Mouse (Mus musculus) kidney, adult 2 months (tissue): ENCODE results near the gene Copb2. TPM values are rescaled to one million over a fixed set of nuclear protein-coding genes. Genes with fewer than 3 reads are reported as not detected.
A peak's percentile ranks its signal among the peaks of the same experiment; 100 is the strongest.

Experiments
- DNase-seq: peaks from one replicate; pipeline ENCODE4 v3.0.0; 2021
- H3K27ac ChIP-seq: fragments of 200-500 bp; 2 replicates; pipeline ENCODE4 v1.5.1; 2012; ENCODE audit warnings: low read depth, low read length, control low read depth, inconsistent platforms; ENCODE audit not compliant: insufficient read depth
- H3K27me3 ChIP-seq: fragments of 200-500 bp; replicated peaks from 2 replicates; pipeline ENCODE4 v1.6.1; 2012; ENCODE audit warnings: mild to moderate bottlenecking, moderate library complexity, low read length, inconsistent platforms; ENCODE audit not compliant: control insufficient read depth, insufficient read depth
- H3K36me3 ChIP-seq: fragments of 200-500 bp; 2 replicates; pipeline ENCODE4 v1.6.1; 2012; ENCODE audit warnings: mild to moderate bottlenecking, moderate library complexity, low read length, inconsistent platforms; ENCODE audit not compliant: control insufficient read depth, insufficient read depth
- H3K4me1 ChIP-seq: fragments of 200-500 bp; 2 replicates; pipeline ENCODE4 v1.6.1; 2011; ENCODE audit warnings: low read length; ENCODE audit not compliant: control insufficient read depth, insufficient read depth
- H3K4me3 ChIP-seq: fragments of 200-500 bp; 2 replicates; pipeline ENCODE4 v1.5.1; 2011; ENCODE audit warnings: mild to moderate bottlenecking, low read depth, low read length, control low read depth; ENCODE audit not compliant: insufficient read depth
- CTCF ChIP-seq: fragments of 200-500 bp; conservative IDR thresholded peaks from 2 replicates; pipeline ENCODE4 v1.5.1; 2011; ENCODE audit warnings: low read depth, mild to moderate bottlenecking, control low read depth, low read length, moderate library complexity, mixed read lengths; ENCODE audit not compliant: insufficient read depth, insufficient read length
- POLR2A ChIP-seq: fragments of 200-500 bp; IDR thresholded peaks from one replicate; pipeline ENCODE4 v1.6.1; 2011; ENCODE audit warnings: low read depth, low read length, control low read depth
- WGBS: fragments of 180-500 bp; shearing (Covaris S2); methylation state at CpG from one replicate; pipeline ENCODE4 v1.1.7; 2018; 5-methylcytosine and 5-hydroxymethylcytosine counted together
- polyA plus RNA-seq: library from polyadenylated mRNA; depleted of rRNA; stranded (reverse); fragments of >200 nt; gene quantifications from 2 replicates; pipeline ENCODE4 v1.2.3, GENCODE M21; 2012

The Copb2 gene
- polyA plus RNA-seq, 1 experiment, result 43.3 TPM

DNA sequence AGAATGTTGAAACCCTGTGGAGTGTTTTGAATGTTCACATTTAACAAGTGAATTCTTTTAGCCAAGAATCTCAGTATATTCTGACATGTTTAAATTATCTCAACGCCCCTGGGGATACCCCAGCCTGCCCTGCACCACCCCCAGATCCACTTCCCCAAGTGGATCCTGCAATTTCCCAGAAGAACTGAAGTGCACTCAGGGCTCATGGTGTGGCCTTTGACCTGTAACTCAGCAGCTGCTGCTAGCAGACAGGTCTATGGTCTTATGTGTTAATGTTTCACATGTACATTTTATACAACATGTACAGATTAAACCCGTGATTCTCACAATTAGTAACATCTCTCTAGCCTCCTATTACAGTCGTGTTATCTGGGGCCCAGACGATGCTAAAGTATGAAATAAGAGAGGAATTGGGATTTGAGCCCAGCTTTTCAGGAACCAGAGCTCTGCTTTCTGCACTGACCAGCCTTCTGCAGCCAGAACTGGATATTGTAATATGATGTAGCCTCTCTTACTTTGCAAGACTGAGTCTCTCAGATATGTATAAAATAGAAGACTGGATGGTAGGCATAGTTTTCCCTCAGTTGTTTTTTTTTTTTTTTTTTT is 28.7 kb upstream of the Copb2 start:
- 62% methylated on average over 4 of the region's 4 CpGs for whole genome bisulfite sequencing
- Histone ChIP-seq H3K4me1 (no peaks in the 10 kb centered on the region), H3K27ac (no peak overlapping the region), H3K27me3 (no peaks in the 10 kb centered on the region), H3K4me3 (no peak overlapping the region), H3K36me3 (no peaks in the 10 kb centered on the region)
- TF ChIP-seq CTCF, result no peak
- no peak for TF ChIP-seq POLR2A
- peak; percentile 5 for DNase-seq

DNA sequence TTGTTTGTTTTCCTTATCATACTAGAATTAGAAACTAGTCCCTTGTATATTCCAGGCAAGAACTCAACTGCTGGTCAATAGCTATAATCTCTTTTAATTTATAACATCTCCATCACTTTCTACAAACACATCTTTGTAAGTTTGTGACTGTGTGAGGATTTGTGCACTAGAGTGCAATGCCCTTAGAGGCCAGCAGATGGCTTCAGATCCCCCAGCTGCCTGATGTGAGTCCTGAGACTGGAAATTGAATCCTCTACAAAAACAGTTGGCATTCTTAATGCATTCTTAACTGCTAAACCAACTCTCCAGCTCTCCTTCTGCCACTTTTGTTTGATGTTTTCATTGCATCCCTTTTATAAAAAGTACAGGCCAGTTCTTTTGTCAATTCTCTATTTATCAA is 27.8 kb upstream of the Copb2 start:
- H3K4me3 ChIP-seq, result no peak overlapping the region
- DNase-seq, result no peak
- no peak overlapping the region for H3K27ac ChIP-seq
- no peaks in the 10 kb centered on the region for H3K4me1 ChIP-seq
- no peaks in the 10 kb centered on the region for H3K36me3 ChIP-seq
- no peak for TF ChIP-seq POLR2A
- peak; percentile 30 for TF ChIP-seq CTCF
- H3K27me3 ChIP-seq, result no peaks in the 10 kb centered on the region

DNA sequence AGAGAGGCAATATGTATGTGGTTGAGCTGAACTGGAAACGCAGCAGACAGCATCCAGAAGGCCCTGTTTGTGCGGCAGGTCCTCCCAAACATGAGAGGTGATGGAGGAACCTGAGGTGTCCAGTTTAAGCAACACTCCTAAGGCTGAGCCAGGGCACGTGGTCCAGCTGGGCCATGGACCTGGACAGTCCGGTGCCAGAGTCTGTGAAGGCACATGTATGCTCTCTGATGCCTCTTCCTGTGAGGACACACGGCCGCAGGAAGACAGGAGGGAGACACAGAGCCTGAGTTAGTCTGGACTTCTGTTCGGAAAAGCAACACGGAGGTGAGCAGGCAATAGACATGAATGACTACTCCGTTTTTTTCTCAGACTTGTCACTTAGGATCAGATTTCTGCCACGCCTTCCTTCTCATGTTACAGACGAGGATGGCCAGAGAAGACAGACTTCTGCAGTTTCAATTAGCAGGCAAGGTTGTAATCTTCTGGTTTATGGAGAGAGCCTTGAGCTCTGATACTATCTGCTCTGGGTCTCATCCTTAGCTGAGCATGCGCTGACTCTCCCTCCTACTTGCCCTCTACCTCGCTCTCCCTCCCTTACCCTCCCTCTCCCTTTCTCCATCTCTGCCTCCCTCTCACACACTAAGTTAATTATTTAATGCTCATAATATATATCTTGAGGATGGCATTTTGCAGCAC is 25.4 kb upstream of the Copb2 start:
- no peak for DNase-seq
- TF ChIP-seq CTCF (no peak), POLR2A (no peak)
- Histone ChIP-seq H3K4me3 (no peak overlapping the region), H3K36me3 (no peaks in the 10 kb centered on the region), H3K27me3 (no peaks in the 10 kb centered on the region), H3K4me1 (no peaks in the 10 kb centered on the region), H3K27ac (no peak overlapping the region)
- 33% methylated on average over 13 of the region's 13 CpGs for WGBS

DNA sequence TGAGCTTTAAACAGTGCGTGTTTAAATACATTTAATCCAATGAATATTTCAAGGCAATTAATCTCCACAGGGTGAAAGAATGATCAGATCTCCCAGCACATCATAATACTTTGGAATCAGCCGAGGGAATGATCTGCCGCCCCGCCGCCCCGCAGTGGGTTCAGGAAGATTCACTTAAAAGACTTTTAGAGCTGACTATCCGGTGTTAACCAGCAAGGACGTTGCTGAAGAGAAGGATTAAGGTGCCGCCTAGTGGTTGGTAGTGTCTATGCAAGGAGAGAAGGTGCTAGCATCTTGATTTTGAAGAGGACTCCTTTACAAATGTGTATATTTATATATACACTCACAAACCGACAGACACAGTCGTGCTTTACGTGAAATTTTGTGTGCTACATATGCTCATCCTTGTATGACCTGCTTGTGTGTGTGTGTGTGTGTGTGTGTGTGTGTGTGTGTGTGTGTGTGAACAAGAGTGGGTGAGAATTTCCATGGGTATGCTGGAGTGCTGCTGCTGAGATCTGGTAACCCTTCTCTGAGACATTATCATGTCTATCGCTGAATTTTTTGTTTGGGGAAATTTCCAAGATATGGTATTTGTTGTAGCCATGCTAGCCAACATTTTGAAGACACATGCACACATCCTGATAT is 24.7 kb upstream of the Copb2 start:
- no peak for TF ChIP-seq POLR2A
- peak; percentile 52 for TF ChIP-seq CTCF
- WGBS, result 3% methylated on average over 13 of the region's 13 CpGs
- Histone ChIP-seq H3K27ac (no peak overlapping the region), H3K27me3 (no peaks in the 10 kb centered on the region), H3K36me3 (no peaks in the 10 kb centered on the region), H3K4me1 (no peaks in the 10 kb centered on the region), H3K4me3 (no peak overlapping the region)
- peak; percentile 77 for DNase-seq

DNA sequence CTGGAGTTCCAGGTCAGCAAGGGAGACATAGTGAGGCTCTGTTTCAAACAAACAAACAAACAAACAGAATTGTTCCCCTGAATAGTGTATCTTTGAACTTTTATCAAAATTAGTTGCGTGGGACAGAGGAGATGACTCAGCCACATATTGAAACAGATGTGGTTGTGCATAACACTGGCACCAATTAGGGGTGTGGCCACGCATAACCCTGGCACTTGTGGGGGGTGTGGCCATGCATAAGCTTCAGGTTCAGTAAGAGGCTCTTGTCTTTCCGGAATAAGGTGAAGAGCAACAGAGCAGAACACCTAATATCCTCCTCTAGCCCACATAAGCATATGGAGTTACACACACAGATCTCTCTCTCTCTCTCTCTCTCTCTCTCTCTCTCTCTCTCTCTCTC is 19.5 kb upstream of the Copb2 start:
- Histone ChIP-seq H3K27ac (no peak overlapping the region), H3K4me3 (no peak overlapping the region), H3K4me1 (no peaks in the 10 kb centered on the region), H3K36me3 (no peaks in the 10 kb centered on the region), H3K27me3 (no peaks in the 10 kb centered on the region)
- TF ChIP-seq CTCF (no peak), POLR2A (no peak)
- 54% methylated on average over 3 of the region's 3 CpGs for WGBS
- no peak for DNase-seq

DNA sequence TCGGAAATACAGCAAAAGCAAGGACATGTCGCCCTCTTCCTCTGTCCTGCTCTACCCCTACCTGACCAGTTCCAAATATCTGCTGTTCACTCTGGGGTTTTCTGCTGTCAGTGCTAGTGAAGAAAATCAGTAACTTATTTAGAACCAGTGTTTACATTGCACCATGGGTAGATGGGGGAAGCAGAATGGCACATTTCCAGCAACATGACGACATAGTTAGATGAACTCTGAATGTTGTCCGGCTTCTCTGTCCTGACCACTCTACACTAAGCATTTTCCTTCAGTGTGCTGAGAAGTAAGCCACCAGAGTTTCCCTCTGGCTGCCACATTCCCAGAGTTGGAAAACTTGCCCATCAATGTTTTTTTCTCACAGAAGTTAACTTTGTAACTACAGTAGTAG is 20.3 kb downstream of the Copb2 start:
- H3K27ac ChIP-seq, result no peak overlapping the region
- H3K4me3 ChIP-seq, result no peak overlapping the region
- no peaks in the 10 kb centered on the region for H3K27me3 ChIP-seq
- no peak for DNase-seq
- no peaks in the 10 kb centered on the region for H3K4me1 ChIP-seq
- 78% methylated on average over 4 of the region's 4 CpGs for WGBS
- TF ChIP-seq POLR2A (no peak), CTCF (no peak)
- peaks cover 21% of the 10 kb centered on the region for H3K36me3 ChIP-seq

DNA sequence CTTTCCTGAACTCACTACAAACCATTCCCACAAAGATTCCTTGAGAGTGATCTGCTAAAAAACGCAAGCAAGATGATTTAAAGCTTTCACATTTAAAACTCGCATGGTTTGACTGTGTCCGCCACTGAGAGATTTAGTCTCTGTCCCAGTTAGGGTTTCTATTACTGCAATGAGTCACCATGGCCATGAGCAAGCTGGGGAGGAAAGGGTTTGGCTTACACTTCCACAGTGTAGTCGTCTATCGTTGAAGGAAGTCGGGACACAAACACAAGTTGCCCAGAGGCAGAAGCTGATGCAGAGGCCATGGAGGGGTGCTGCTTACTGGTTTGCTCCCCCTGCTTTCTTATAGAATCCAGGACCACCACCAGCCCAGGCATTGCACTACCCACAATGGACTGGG is 36.6 kb downstream of the Copb2 start:
- Histone ChIP-seq H3K27me3 (no peaks in the 10 kb centered on the region), H3K4me3 (no peak overlapping the region), H3K27ac (no peak overlapping the region), H3K4me1 (peaks cover 5% of the 10 kb centered on the region; the same call in 1 of the 2 replicates), H3K36me3 (no peaks in the 10 kb centered on the region)
- TF ChIP-seq CTCF, result no peak
- no peak for TF ChIP-seq POLR2A
- DNase-seq, result no peak
- 68% methylated on average over 6 of the region's 6 CpGs for WGBS
